Mouse (Mus musculus) liver, embryonic 15.5 days (tissue): Measurements from ENCODE around the gene Foxl1. TPM values are rescaled to one million over a fixed set of nuclear protein-coding genes. Genes with fewer than 3 reads are reported as not detected.
A peak's percentile ranks its signal among the peaks of the same experiment; 100 is the strongest.

ENCODE experiments used
- ATAC-seq: fragments of 200-750 bp; cut with Nextera tagmentation; 2 replicates; pipeline ENCODE4 v1.8.0; 2017; ENCODE audit warnings: moderate number of reproducible peaks, mild to moderate bottlenecking, moderate library complexity; ENCODE audit not compliant: insufficient read depth
- H3K27ac ChIP-seq: fragments of 300-500 bp; sonication (generic); replicated peaks from 2 replicates; pipeline ENCODE4 v1.5.1; 2015; ENCODE audit warnings: mild to moderate bottlenecking, inconsistent platforms
- H3K27me3 ChIP-seq: fragments of 300-500 bp; sonication (generic); 2 replicates; pipeline ENCODE4 v1.6.1; 2015; ENCODE audit warnings: mild to moderate bottlenecking, inconsistent platforms
- H3K36me3 ChIP-seq: fragments of 300-500 bp; sonication (generic); replicated peaks from 2 replicates; pipeline ENCODE4 v1.6.1; 2015; ENCODE audit warnings: moderate library complexity, mild to moderate bottlenecking, inconsistent platforms
- H3K4me1 ChIP-seq: fragments of 300-500 bp; sonication (generic); replicated peaks from 2 replicates; pipeline ENCODE4 v1.6.1; 2015; ENCODE audit warnings: inconsistent platforms
- H3K4me2 ChIP-seq: fragments of 300-500 bp; sonication (generic); 2 replicates; pipeline ENCODE4 v1.6.1; 2015; ENCODE audit warnings: moderate library complexity, mild to moderate bottlenecking, inconsistent platforms
- H3K4me3 ChIP-seq: fragments of 300-500 bp; sonication (generic); replicated peaks from 2 replicates; pipeline ENCODE4 v1.5.1; 2015; ENCODE audit warnings: mild to moderate bottlenecking, inconsistent platforms
- H3K9ac ChIP-seq: fragments of 300-500 bp; sonication (generic); 2 replicates; pipeline ENCODE4 v1.6.1; 2015; ENCODE audit warnings: moderate library complexity, mild to moderate bottlenecking, inconsistent platforms
- H3K9me3 ChIP-seq: fragments of 300-500 bp; sonication (generic); replicated peaks from 2 replicates; pipeline ENCODE4 v1.6.1; 2016; ENCODE audit warnings: inconsistent platforms
- WGBS: fragments of 180-500 bp; shearing (Covaris S2); methylation state at CpG from one replicate; pipeline ENCODE4 v1.1.7; 2015; ENCODE audit warnings: mixed read lengths; ENCODE audit not compliant: insufficient replicate concordance; 5-methylcytosine and 5-hydroxymethylcytosine counted together
- polyA plus RNA-seq: library from polyadenylated mRNA; unstranded; fragments of >200 nt; fragmentation: Nextera tagmentation; extraction: Ambion mirVana; gene quantifications from 2 replicates; pipeline ENCODE4 v1.2.1, GENCODE M21; 2015

Foxl1 gene
- polyA plus RNA-seq, 1 experiment from 2014 or later, result 0.09 TPM

DNA sequence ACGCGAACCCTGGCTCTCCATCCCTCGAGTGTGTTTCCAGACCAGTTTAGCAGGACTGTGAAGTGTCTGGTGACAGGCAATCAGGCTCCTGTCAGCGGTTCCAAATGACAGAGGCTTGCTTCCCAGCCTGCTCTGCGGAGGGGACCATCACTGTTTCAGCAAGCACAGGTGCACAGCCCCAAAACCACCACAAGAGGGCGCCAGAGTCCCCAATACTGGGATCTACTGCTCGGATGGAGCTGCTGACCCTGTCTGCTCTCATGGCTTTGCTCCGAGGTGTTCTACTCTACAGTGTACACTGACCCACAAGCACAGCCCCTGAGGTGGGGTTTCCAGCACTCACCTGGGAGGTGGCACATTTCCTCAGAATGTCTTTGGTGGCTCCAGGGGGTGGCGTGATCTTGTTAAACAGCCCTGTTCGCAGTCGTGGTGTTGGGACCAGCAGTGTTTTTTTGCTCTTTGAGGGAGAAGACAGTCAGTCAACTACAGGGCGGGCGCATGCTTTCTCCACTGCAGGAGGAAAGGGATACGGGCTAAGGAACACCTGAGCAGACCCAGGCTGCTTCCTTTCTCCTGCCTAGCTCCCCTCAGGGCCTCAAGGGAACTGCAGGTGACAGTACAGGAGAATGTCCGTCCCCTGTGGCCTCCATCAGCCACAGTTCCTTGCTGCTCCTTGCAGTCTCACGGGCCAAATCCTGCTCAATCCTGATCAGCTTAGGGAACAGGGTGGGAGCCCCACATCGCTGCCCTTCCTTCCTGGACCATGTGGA is 23.5 kb upstream of the Foxl1 start:
- no peak overlapping the region for H3K4me2 ChIP-seq
- WGBS, result 55% methylated on average over 17 of the region's 17 CpGs
- no peak overlapping the region for H3K9ac ChIP-seq
- H3K27ac ChIP-seq, result no peak overlapping the region
- peaks cover 45% of the 10 kb centered on the region for H3K36me3 ChIP-seq
- peaks cover 23% of the 10 kb centered on the region for H3K4me1 ChIP-seq
- H3K9me3 ChIP-seq, result no peaks in the 10 kb centered on the region
- H3K4me3 ChIP-seq, result no peak overlapping the region
- ATAC-seq, result no peak
- no peaks in the 10 kb centered on the region for H3K27me3 ChIP-seq

DNA sequence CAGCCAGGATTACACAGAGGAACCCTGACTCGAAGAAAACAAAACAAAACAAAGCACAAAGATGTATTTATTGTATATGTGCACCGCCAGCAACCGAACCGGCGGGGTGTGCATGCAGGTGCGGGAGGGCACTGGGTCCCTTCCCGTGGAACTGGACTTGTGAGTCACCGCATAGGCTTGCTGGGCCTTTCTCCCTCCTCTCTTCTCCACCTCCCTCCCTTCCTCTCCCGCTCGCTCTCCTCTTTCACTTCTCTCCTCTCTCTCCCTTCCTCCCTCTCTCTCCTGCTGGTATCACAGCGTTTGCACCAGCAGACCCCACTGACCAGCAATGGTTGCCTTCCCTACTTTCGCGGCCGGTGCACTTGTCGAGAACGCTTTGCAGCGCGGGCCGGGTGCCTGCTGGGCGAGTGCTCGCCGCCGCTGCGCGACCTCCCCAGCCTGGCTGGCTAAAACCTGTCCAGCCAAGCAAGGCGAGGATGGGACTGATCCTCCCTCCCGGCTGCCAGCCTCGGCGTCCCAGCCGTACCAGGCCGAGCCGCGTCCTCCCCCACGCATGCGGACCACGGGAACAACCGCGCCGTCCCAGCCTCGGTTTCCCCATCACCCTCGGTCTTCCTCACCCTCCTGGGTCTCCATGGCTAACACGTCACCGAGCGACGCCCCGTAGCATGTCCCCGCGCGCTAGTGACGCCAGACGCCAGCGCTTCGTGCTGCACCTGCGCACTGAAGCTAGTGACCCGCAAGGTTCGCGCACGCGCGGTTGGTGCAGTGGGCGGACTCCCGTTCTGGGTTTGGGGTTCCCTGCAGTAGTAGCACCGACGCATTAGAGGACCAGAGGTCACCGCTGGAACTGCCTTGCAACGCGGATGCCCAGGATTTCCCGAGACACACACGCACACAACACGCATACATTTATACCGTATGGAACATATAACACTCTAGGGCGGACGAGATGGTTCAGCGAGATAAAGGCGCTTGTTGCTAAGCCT is 19.8 kb upstream of the Foxl1 start, which contains the start of gene Mthfsd:
TSS of gene Mthfsd (minus strand) at position 725 of the 989 bp plus-strand sequence.
- Histone ChIP-seq H3K36me3 (peaks cover 21% of the 10 kb centered on the region; the same call in 1 of the 2 replicates), H3K9ac (peak within 1 kb of the TSS; percentile 71), H3K27ac (peak within 1 kb of the TSS; percentile 61), H3K4me1 (peaks cover 23% of the 10 kb centered on the region), H3K4me2 (peak within 1 kb of the TSS; percentile 86), H3K9me3 (no peaks in the 10 kb centered on the region), H3K4me3 (peak within 1 kb of the TSS; percentile 82), H3K27me3 (peaks cover 21% of the 10 kb centered on the region)
- ATAC-seq, result peak; percentile 91
- WGBS, result 1% methylated on average over 75 of the region's 75 CpGs

DNA sequence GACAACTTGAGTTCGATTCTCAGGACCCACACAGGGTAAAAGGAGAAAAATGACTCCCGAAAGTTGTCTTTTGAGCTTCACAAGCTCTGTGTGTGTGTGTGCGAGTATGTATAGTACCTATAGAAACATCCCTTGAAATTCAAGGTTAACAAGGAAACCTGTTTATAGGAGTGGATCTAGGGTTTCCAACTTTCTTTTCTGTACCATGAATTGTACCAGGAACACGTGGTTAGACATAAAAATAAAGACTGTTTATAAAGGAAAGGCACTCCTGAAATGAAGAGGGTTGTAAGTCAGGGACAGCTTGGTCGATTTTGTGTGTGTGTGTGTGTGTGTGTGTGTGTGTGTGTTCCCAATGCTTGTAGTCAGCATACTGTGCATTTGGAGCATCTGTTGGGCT is 19.1 kb upstream of the Foxl1 start:
- Histone ChIP-seq H3K27ac (no peak overlapping the region), H3K9me3 (no peaks in the 10 kb centered on the region), H3K9ac (peak overlapping the region; percentile 71), H3K4me2 (peak overlapping the region; percentile 86), H3K27me3 (peaks cover 28% of the 10 kb centered on the region), H3K4me1 (peaks cover 25% of the 10 kb centered on the region), H3K36me3 (peaks cover 14% of the 10 kb centered on the region; the same call in 1 of the 2 replicates), H3K4me3 (peak overlapping the region; percentile 82)
- 6% methylated on average over 5 of the region's 5 CpGs for WGBS
- ATAC-seq, result no peak

DNA sequence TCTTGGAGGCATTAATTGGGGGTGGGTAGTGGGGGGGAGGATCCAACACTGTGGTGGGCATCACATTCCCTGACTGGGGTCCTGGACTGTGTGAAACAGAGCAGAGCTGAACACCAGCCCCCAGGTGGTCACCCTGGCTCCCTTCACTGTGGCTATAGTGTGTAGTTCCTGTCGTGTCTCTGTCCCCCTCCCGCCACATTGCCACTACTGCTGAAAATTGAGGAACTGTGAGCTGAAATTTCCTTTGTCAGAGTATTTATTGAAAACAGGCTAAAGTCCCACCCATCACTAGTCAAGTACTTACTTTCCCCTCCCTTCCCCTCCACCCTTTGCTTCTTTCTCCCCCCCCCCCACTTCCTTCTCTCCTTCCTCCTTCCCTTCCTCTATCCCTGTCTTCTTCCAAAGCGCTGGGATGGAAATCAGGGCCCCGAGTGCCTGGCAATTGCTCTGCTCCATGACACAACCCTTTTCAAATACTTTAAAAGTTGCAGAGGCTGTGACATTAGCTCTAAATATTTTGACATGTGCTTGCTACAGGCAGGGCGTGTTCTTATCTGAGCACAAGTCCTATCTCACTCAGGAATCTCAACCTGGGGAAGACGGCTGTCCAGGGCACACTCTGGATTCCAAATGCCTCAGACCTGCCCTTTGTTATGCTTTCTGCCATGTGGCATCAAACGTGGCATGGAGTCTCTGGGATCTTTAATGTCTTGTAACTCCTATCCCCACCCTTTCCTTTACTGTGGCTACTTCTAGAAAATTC is 16.4 kb upstream of the Foxl1 start:
- Histone ChIP-seq H3K4me1 (peaks cover 26% of the 10 kb centered on the region), H3K27ac (no peak overlapping the region), H3K36me3 (no peaks in the 10 kb centered on the region), H3K9me3 (no peaks in the 10 kb centered on the region), H3K9ac (no peak overlapping the region), H3K4me3 (no peak overlapping the region), H3K27me3 (peaks cover 55% of the 10 kb centered on the region), H3K4me2 (no peak overlapping the region)
- 18% methylated on average over 7 of the region's 7 CpGs for WGBS
- ATAC-seq, result no peak

DNA sequence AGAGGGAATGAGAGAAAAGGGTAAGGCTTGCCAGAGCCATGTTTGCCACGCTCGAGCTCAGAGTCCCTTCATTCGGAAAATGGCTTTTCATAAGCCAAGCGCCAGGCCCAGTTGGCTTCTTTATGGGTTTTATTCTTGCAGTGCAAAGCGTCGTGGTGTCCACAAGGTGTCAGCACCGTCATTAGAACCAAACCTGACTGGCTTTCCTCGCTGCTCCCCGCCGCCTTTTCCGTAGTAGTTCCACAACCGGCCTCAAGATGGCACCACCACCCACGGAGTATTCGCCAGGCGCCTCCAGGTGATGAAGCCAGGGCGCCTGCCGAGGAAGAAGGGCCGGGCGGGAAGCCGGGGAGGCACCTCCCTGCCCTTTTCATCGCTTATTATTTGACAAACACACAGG is 14.5 kb upstream of the Foxl1 start:
- WGBS, result under 1% methylated on average over 21 of the region's 21 CpGs
- H3K4me1 ChIP-seq, result peaks cover 16% of the 10 kb centered on the region
- H3K9me3 ChIP-seq, result no peaks in the 10 kb centered on the region
- no peaks in the 10 kb centered on the region for H3K36me3 ChIP-seq
- no peak overlapping the region for H3K4me3 ChIP-seq
- H3K27ac ChIP-seq, result no peak overlapping the region
- H3K27me3 ChIP-seq, result peaks cover 74% of the 10 kb centered on the region
- no peak overlapping the region; the same call in 1 of the 2 replicates for H3K4me2 ChIP-seq
- ATAC-seq, result peak; percentile 31; the same call in 1 of the 2 replicates
- H3K9ac ChIP-seq, result no peak overlapping the region

DNA sequence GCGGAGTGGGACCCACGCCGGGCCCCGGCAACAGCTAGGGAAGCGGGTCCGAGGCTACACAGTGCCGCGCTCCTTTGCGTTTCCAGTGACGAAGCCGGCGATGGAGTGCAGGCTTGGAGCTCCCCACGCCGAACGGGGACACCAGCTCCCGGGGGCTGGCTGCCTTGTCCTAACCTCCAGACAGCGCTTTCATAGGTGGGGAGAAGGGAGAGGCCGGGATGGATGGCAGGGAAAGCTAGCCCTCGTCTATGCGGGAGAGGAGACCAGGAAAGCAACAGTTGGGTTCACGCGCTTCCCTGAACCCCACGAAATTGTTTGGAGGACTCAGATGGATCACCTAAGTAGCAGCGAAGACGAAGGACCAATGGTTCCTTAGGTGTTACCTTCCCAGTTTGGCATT is 12.6 kb upstream of the Foxl1 start:
- peaks cover 92% of the 10 kb centered on the region for H3K27me3 ChIP-seq
- H3K9ac ChIP-seq, result no peak overlapping the region
- H3K4me3 ChIP-seq, result no peak overlapping the region
- H3K4me1 ChIP-seq, result peaks cover 8% of the 10 kb centered on the region
- H3K36me3 ChIP-seq, result no peaks in the 10 kb centered on the region
- ATAC-seq, result no peak
- no peaks in the 10 kb centered on the region for H3K9me3 ChIP-seq
- no peak overlapping the region for H3K27ac ChIP-seq
- WGBS, result 2% methylated on average over 25 of the region's 25 CpGs
- no peak overlapping the region for H3K4me2 ChIP-seq

DNA sequence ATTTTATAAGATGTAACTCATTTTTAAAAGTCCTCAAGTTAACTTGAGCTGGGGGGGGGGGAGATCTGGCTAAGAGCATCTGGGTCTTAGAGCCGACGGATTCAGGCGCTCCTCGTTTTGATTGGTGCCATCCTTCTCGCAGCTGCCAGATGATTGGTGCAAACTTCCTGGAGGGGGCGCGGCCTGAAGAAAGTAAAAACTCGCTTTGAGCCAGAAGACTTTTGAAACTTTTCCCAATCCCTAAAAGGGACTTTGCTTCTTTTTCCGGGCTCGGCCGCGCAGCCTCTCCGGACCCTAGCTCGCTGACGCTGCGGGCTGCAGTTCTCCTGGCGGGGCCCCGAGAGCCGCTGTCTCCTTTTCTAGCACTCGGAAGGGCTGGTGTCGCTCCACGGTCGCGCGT is 11.8 kb upstream of the Foxl1 start, which contains the start of gene Foxc2:
TSS of gene Foxc2 (plus strand) at position 224 of the 400 bp plus-strand sequence.
- no peak within 1 kb of the TSS for H3K9ac ChIP-seq

DNA sequence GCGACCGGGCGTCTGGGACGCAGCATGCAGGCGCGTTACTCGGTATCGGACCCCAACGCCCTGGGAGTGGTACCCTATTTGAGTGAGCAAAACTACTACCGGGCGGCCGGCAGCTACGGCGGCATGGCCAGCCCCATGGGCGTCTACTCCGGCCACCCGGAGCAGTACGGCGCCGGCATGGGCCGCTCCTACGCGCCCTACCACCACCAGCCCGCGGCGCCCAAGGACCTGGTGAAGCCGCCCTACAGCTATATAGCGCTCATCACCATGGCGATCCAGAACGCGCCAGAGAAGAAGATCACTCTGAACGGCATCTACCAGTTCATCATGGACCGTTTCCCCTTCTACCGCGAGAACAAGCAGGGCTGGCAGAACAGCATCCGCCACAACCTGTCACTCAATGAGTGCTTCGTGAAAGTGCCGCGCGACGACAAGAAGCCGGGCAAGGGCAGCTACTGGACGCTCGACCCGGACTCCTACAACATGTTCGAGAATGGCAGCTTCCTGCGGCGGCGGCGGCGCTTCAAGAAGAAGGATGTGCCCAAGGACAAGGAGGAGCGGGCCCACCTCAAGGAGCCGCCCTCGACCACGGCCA is 11.1 kb upstream of the Foxl1 start:
- WGBS, result 1% methylated on average over 55 of the region's 55 CpGs
- Histone ChIP-seq H3K9me3 (no peaks in the 10 kb centered on the region), H3K9ac (no peak overlapping the region), H3K4me1 (peaks cover 8% of the 10 kb centered on the region), H3K4me3 (peak overlapping the region; percentile 46), H3K36me3 (no peaks in the 10 kb centered on the region), H3K27me3 (peaks cover 100% of the 10 kb centered on the region), H3K27ac (no peak overlapping the region), H3K4me2 (peak overlapping the region; percentile 62)
- ATAC-seq, result 0 out of 2 replicates have a peak, but pooled peaks have one; percentile 17

More for the DNA sequence above, 11.8 kb upstream of the Foxl1 start, which contains the start of gene Foxc2:
- Histone ChIP-seq H3K4me1 (peaks cover 8% of the 10 kb centered on the region), H3K4me3 (peak within 1 kb of the TSS; percentile 46), H3K4me2 (peak within 1 kb of the TSS; percentile 62), H3K9me3 (no peaks in the 10 kb centered on the region), H3K27me3 (peaks cover 96% of the 10 kb centered on the region), H3K27ac (no peak within 1 kb of the TSS), H3K36me3 (no peaks in the 10 kb centered on the region)
- whole genome bisulfite sequencing, result 2% methylated on average over 25 of the region's 25 CpGs
- ATAC-seq, result 0 out of 2 replicates have a peak, but pooled peaks have one; percentile 22

DNA sequence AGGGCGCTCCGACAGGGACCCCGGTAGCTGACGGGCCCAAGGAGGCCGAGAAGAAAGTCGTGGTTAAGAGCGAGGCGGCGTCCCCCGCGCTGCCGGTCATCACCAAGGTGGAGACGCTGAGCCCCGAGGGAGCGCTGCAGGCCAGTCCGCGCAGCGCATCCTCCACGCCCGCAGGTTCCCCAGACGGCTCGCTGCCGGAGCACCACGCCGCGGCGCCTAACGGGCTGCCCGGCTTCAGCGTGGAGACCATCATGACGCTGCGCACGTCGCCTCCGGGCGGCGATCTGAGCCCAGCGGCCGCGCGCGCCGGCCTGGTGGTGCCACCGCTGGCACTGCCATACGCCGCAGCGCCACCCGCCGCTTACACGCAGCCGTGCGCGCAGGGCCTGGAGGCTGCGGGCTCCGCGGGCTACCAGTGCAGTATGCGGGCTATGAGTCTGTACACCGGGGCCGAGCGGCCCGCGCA is 10.5 kb upstream of the Foxl1 start:
- Histone ChIP-seq H3K9ac (no peak overlapping the region), H3K4me1 (peaks cover 8% of the 10 kb centered on the region), H3K36me3 (no peaks in the 10 kb centered on the region), H3K27ac (no peak overlapping the region), H3K4me3 (peak overlapping the region; percentile 46; the same call in 1 of the 2 replicates), H3K4me2 (no peak overlapping the region), H3K27me3 (peaks cover 100% of the 10 kb centered on the region), H3K9me3 (no peaks in the 10 kb centered on the region)
- ATAC-seq, result no peak
- WGBS, result 2% methylated on average over 62 of the region's 62 CpGs

DNA sequence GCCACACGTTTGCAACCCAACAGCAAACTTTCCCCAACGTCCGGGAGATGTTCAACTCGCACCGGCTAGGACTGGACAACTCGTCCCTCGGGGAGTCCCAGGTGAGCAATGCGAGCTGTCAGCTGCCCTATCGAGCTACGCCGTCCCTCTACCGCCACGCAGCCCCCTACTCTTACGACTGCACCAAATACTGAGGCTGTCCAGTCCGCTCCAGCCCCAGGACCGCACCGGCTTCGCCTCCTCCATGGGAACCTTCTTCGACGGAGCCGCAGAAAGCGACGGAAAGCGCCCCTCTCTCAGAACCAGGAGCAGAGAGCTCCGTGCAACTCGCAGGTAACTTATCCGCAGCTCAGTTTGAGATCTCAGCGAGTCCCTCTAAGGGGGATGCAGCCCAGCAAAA is 9.8 kb upstream of the Foxl1 start:
- Histone ChIP-seq H3K4me3 (no peak overlapping the region), H3K4me1 (peaks cover 8% of the 10 kb centered on the region), H3K4me2 (no peak overlapping the region), H3K27me3 (peaks cover 100% of the 10 kb centered on the region), H3K9me3 (no peaks in the 10 kb centered on the region), H3K36me3 (no peaks in the 10 kb centered on the region), H3K27ac (no peak overlapping the region), H3K9ac (no peak overlapping the region)
- no peak for ATAC-seq
- 1% methylated on average over 28 of the region's 28 CpGs for WGBS
